Mouse (Mus musculus) G1E (cell line): ENCODE data around the gene Mob2. TPM values are rescaled to one million over a fixed set of nuclear protein-coding genes. Genes with fewer than 3 reads are reported as not detected.
A peak's percentile ranks its signal among the peaks of the same experiment; 100 is the strongest.

Source experiments
- ATAC-seq: 2 replicates; pipeline ENCODE4 v1.8.0; 2016; ENCODE audit warnings: mild to moderate bottlenecking; ENCODE audit not compliant: insufficient number of reproducible peaks, poor library complexity, low FRiP score, severe bottlenecking; ENCODE audit errors: extremely low read depth
- DNase-seq: peaks from one replicate; pipeline ENCODE4 v3.0.0; 2012; ENCODE audit warnings: low spot score
- H3K27me3 ChIP-seq: 2 replicates; pipeline ENCODE4 v1.6.1; 2012; ENCODE audit warnings: mild to moderate bottlenecking, low read length, inconsistent platforms; ENCODE audit not compliant: insufficient read depth
- H3K36me3 ChIP-seq: replicated peaks from 2 replicates; pipeline ENCODE3; 2012; ENCODE audit warnings: mild to moderate bottlenecking, inconsistent platforms
- H3K4me1 ChIP-seq: 2 replicates; pipeline ENCODE4 v1.6.1; 2012; ENCODE audit warnings: low read depth, low read length, inconsistent platforms, mixed read lengths; ENCODE audit not compliant: insufficient read depth
- H3K4me3 ChIP-seq: 2 replicates; pipeline ENCODE4 v1.5.1; 2012; ENCODE audit warnings: low read depth, mild to moderate bottlenecking, inconsistent platforms, low read length, moderate library complexity, mixed read lengths
- H3K9me3 ChIP-seq: replicated peaks from 2 replicates; pipeline ENCODE4 v1.6.1; 2012; ENCODE audit warnings: inconsistent platforms
- CTCF ChIP-seq: IDR thresholded peaks from 2 replicates; pipeline ENCODE4 v1.5.1; 2012; ENCODE audit warnings: low read depth, low read length, inconsistent platforms, mixed read lengths
- GATA1 ChIP-seq: IDR thresholded peaks from 2 replicates; pipeline ENCODE4 v1.6.1; 2012; ENCODE audit warnings: borderline replicate concordance, low read length, inconsistent platforms, mixed read lengths
- GATA2 ChIP-seq: IDR thresholded peaks from 2 replicates; pipeline ENCODE4 v1.6.1; 2012; ENCODE audit warnings: low read depth, low read length, inconsistent platforms, borderline replicate concordance
- POLR2AphosphoS5 ChIP-seq: IDR thresholded peaks from 2 replicates; pipeline ENCODE4 v1.6.1; 2012; ENCODE audit warnings: low read depth, low read length, inconsistent platforms; ENCODE audit not compliant: insufficient replicate concordance
- TAL1 ChIP-seq: conservative IDR thresholded peaks from 2 replicates; pipeline ENCODE4 v1.6.1; 2012; ENCODE audit warnings: low read depth, low read length, inconsistent platforms, mixed read lengths
- polyA plus RNA-seq: library from polyadenylated mRNA; stranded (reverse); fragments of >175 nt; gene quantifications from 2 replicates; pipeline ENCODE4 v1.2.3, GENCODE M21; 2012
- total RNA-seq, 2 experiments: library from RNA; stranded (forward) in 1 of 2; stranded (reverse) in 1 of 2; fragments of 200-1000 nt in 1 of 2; fragments of >200 nt in 1 of 2; fragmentation: Nextera tagmentation in 1 of 2; gene quantifications; 2 replicates each; pipeline ENCODE4 v1.2.3; 2014 to 2017

Gene Mob2
- total and polyA plus RNA-seq, 3 experiments: 23.3 to 36.3 (median 33.9) TPM

DNA sequence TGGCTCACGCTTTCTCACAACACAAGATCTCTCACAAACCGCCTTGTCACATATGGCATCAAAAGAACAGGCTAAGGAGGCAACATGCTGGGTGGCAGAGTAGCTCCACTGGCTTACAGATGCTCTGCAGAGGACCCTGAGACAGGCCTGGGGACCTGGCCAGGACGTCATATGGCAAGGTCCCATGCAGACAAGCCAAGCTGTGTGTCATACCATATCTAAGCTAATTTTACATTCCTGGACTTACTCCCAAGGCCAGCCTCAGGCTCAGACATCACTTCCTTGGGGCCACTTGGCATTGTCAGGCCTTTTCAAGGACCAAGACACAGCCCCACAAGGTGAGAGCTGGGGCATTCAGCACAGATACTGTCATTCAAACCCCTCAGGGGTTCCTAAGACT lies 5.4 kb downstream of the Mob2 start:
- no peak for ATAC-seq

DNA sequence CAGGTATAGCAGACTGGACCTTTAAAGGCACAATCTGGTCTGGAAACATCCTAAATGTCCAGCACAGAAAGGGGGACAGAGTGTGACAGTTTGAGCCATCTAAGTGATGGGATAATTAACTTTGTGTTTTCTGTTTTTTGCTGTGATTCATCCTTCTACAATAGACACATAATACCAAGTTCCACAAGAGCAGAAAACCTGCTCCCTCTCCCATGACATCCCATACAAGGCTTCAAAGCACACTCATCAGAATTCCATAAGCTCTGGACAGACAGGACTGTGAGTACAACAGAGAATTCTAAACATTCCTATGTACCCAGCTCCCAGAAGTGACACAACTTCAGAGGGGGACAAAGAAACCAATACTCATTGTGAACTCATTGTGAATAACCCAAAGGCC lies 10.3 kb downstream of the Mob2 start:
- no peak for TF ChIP-seq CTCF
- TF ChIP-seq GATA2: no peak
- no peak for TF ChIP-seq GATA1
- TF ChIP-seq POLR2AphosphoS5: no peak
- no peak for TF ChIP-seq TAL1
- no peak for DNase-seq
- no peaks in the 10 kb centered on the region for H3K9me3 ChIP-seq
- peaks cover 6% of the 10 kb centered on the region; the same call in 1 of the 2 replicates for H3K4me1 ChIP-seq
- no peak overlapping the region for H3K4me3 ChIP-seq
- H3K27me3 ChIP-seq: no peaks in the 10 kb centered on the region
- peaks cover 88% of the 10 kb centered on the region for H3K36me3 ChIP-seq
- ATAC-seq: no peak

More for the DNA sequence above, 5.4 kb downstream of the Mob2 start:
- Histone ChIP-seq H3K9me3 (no peaks in the 10 kb centered on the region), H3K36me3 (peaks cover 82% of the 10 kb centered on the region), H3K4me3 (no peak overlapping the region), H3K27me3 (no peaks in the 10 kb centered on the region), H3K4me1 (peaks cover 33% of the 10 kb centered on the region)
- TF ChIP-seq GATA2: no peak
- no peak for TF ChIP-seq TAL1
- no peak for TF ChIP-seq CTCF
- no peak for DNase-seq

DNA sequence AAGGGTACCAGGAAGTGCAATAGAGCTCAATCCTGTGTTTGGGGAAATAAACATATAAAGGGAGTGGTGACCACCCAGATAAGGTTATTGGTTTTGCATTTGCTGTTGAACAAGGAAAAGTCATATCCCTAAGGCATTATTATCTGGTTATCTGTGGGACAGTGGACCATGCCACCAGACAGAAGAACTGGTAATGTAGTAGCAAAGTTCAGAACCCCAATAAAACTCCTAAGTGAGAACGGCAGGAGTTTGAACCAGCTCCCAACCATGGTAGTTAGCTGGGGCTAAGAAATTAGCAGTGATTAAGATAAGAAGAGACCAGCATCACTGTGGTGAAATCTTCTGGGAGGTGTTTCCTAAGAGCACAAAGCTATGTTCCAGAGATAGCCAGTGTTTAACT lies 14.9 kb downstream of the Mob2 start:
- no peaks in the 10 kb centered on the region for H3K27me3 ChIP-seq
- H3K36me3 ChIP-seq: peaks cover 82% of the 10 kb centered on the region
- no peaks in the 10 kb centered on the region for H3K9me3 ChIP-seq
- TF ChIP-seq POLR2AphosphoS5 (no peak), CTCF (no peak), GATA2 (no peak), TAL1 (no peak), GATA1 (no peak)
- ATAC-seq: no peak
- DNase-seq: no peak
- 0 out of 2 replicates have a peak, but pooled peaks cover 1% of the 10 kb centered on the region for H3K4me1 ChIP-seq
- H3K4me3 ChIP-seq: no peak overlapping the region

- Histone ChIP-seq H3K9me3 (no peaks in the 10 kb centered on the region), H3K36me3 (peaks cover 81% of the 10 kb centered on the region), H3K4me1 (0 out of 2 replicates have a peak, but pooled peaks cover 1% of the 10 kb centered on the region), H3K27me3 (no peaks in the 10 kb centered on the region), H3K4me3 (no peak overlapping the region)
- ATAC-seq: no peak
- no peak for TF ChIP-seq GATA2
- no peak for TF ChIP-seq CTCF
- no peak for TF ChIP-seq GATA1
- no peak for DNase-seq
Measured at GRCm38 (mm10) chr7:142045344-142045743, 15.5 kb downstream of the Mob2 start.

GRCm38 (mm10) chr7:142040756-142041155 lies 20.1 kb downstream of the Mob2 start:
- Histone ChIP-seq H3K9me3 (no peaks in the 10 kb centered on the region), H3K4me1 (no peaks in the 10 kb centered on the region), H3K36me3 (peaks cover 77% of the 10 kb centered on the region), H3K27me3 (no peaks in the 10 kb centered on the region), H3K4me3 (no peak overlapping the region)
- no peak for DNase-seq
- TF ChIP-seq TAL1: no peak
- no peak for TF ChIP-seq GATA1
- TF ChIP-seq POLR2AphosphoS5: no peak
- TF ChIP-seq GATA2: no peak
- TF ChIP-seq CTCF: no peak
- no peak for ATAC-seq

DNA sequence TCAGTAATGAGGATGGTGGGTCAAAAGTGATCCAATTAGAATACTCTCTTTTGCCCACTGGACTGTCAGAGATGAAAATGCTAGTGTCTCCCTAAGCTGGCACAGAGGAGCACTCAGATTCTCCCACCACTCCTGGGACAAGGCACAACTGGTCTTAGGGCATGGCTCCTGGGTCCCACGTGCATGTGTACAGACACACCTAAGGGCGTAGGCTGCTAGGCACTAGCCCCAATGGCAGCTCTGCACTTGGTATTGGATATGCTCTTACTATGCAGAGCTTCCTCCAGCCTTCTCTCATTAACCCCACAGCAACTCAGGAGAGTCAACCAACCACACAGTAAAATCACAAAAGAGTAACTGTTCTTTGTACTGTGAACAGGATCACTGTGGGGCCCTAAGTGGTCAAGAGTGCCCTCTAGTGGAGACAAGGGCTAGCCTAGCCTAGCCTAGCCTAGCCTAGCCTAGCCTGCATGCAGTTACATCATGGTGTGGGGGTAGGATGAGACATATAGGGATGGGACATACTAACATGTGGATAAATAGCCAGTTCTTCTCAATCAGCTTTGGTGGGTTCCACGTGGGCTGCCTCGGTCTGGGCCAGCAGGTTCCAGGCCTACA lies 23.2 kb downstream of the Mob2 start:
- Histone ChIP-seq H3K9me3 (no peaks in the 10 kb centered on the region), H3K4me3 (no peak overlapping the region), H3K4me1 (peaks cover 5% of the 10 kb centered on the region; the same call in 1 of the 2 replicates), H3K36me3 (peaks cover 81% of the 10 kb centered on the region), H3K27me3 (no peaks in the 10 kb centered on the region)
- no peak for TF ChIP-seq GATA1
- peak; percentile 83 for TF ChIP-seq CTCF
- no peak for TF ChIP-seq TAL1
- no peak for TF ChIP-seq GATA2
- DNase-seq (peak; percentile 39), ATAC-seq (peak; percentile 63; the same call in 1 of the 2 replicates)
